Mouse (Mus musculus): ENCODE measurements around the gene Ccdc116.

GRCm38 (mm10) chr16:17193823-17194222 lies 46.8 kb upstream of the Ccdc116 start:
- TF ChIP-seq CTCF (IDR thresholded peaks at IDR 0.05) (no peak), POLR2A (IDR thresholded peaks at IDR 0.05; ENCODE audit: insufficient read depth, low read depth, low read length) (no peak), EP300 (IDR thresholded peaks at IDR 0.05; ENCODE audit: insufficient read depth, low read depth, low read length) (no peak)

Data from heart, adult 2 months (tissue).